Mouse (Mus musculus) left cerebral cortex, adult 2 months (tissue): Measurements from ENCODE around the gene Idh3b. TPM values are rescaled to one million over a fixed set of nuclear protein-coding genes. Genes with fewer than 3 reads are reported as not detected.

Source experiments
- DNase-seq, 2 experiments: peaks; one replicate each; pipeline ENCODE4 v3.0.0; 2021 to 2022; ENCODE audit warnings: low spot score in 2 of 2, mixed read lengths in 1 of 2; ENCODE audit errors: extremely low spot score in 1 of 2
- H3K27ac ChIP-seq: fragments of 200-600 bp; 2 replicates; pipeline ENCODE4 v1.8.1; 2022
- H3K4me3 ChIP-seq: fragments of 200-600 bp; 2 replicates; pipeline ENCODE4 v1.8.1; 2022
- CTCF ChIP-seq: fragments of 200-600 bp; IDR thresholded peaks from 2 replicates; pipeline ENCODE4 v1.8.1; 2022; ENCODE audit warnings: antibody characterized with exemption, mild to moderate bottlenecking, moderate library complexity
- intact Hi-C: fragments of 180-260 bp; cut with DNase I; formaldehyde crosslinking; loops from one replicate; pipeline ENCODE4 v1.15.1; 2025
- total RNA-seq, 2 experiments: library from RNA; stranded (reverse); gene quantifications; 2 replicates each; pipeline ENCODE4 v1.2.3; 2021

Gene Idh3b
- total RNA-seq, 2 experiments from 2014 or later = 285 to 286 TPM

GRCm38 (mm10) chr2:130291434-130291833 is 7.1 kb upstream of the Idh3b start:
- H3K27ac ChIP-seq = no peak overlapping the region
- intact Hi-C loops = loop anchor here (1.0 to 2.0 kb wide), 2 partner anchors 71 to 121 kb away; no protein-coding TSS in a partner anchor
- peak; percentile 99 for TF ChIP-seq CTCF
- peak; percentile 70 to 75 for DNase-seq
- no peak overlapping the region for H3K4me3 ChIP-seq

DNA sequence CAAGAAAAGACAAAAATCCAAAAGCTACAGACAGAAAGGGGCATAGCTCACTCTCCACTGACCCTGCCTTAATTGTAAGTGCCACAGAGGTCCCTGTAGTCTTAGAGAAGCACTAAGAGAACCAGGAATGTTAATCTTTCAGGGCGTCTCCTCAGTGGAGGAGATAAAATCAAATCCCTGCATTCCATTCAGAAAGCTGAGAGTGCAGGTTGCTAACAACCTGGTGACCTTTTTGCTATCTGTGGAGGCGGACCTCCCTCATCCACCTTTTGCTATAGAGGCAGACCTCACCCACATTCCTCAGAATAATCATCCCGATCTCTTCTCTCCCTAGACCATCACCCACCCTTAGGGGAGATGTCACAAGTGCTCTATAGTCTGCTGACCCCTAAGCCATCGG is 4.7 kb upstream of the Idh3b start:
- Histone ChIP-seq H3K27ac (no peak overlapping the region), H3K4me3 (no peak overlapping the region)
- DNase-seq = no peak
- intact Hi-C loops = no loop called here
- TF ChIP-seq CTCF = no peak

DNA sequence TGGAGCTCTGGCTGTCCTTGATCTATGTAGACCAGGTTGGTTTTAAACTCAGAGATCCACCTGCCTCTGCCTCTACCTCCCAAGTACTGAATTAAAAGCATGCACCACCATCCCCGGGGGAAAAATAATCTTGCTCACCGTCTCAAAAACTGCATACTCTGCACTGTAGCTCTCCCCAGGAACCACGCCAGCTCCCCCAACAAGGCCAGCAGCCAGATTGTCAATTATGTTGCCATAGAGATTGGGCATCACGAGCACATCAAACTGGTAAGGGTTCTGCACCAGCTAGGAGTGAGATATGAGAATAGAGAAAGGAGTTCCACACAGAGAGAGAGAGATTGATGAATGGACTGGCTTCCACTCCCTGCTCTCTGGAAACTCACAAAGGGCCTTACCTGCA is 3.5 kb downstream of the Idh3b start:
- no peak for TF ChIP-seq CTCF
- intact Hi-C loops = no loop called here
- H3K4me3 ChIP-seq = no peak overlapping the region
- no peak overlapping the region for H3K27ac ChIP-seq
- DNase-seq = no peak

- Histone ChIP-seq H3K27ac (no peak overlapping the region), H3K4me3 (no peak overlapping the region)
- intact Hi-C loops = no loop called here
- no peak for TF ChIP-seq CTCF
- no peak for DNase-seq
Observed at GRCm38 (mm10) chr2:130280224-130280623, 4.1 kb downstream of the Idh3b start.

DNA sequence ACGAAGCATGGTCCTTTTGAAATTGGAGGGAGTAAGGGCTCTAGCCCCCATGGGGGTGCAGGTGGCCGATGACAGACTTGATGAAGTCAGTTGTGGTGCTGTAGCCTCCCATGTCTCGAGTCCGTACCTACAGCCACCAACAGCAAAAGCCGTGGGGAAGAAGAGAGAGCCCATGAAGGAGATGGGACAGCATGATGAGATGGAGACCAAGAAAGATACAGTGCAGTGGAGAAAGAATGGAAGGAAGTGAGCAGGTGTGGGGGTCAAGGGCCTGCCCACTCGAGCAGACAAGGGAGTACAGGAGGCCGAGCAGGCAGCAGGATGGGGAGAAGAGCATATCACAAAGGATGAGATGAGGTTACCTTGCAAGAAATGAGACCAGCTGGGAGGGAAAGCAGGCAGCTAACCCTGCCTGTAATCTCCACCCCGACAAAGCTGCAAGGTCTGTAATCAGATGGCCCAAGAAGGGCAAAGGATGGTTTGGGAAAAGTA is 4.7 kb downstream of the Idh3b start:
- intact Hi-C loops = no loop called here
- no peak overlapping the region for H3K27ac ChIP-seq
- no peak for TF ChIP-seq CTCF

GRCm38 (mm10) chr2:130275649-130276048 is 8.7 kb downstream of the Idh3b start:
- TF ChIP-seq CTCF = peak; percentile 58
- intact Hi-C loops = no loop called here
- DNase-seq = peak in 1 of 2 experiments; percentile 55
- peak overlapping the region; percentile 98 for H3K4me3 ChIP-seq
- no peak overlapping the region for H3K27ac ChIP-seq

More for the DNA sequence above, 4.7 kb downstream of the Idh3b start:
- H3K4me3 ChIP-seq = no peak overlapping the region
- no peak for DNase-seq

DNA sequence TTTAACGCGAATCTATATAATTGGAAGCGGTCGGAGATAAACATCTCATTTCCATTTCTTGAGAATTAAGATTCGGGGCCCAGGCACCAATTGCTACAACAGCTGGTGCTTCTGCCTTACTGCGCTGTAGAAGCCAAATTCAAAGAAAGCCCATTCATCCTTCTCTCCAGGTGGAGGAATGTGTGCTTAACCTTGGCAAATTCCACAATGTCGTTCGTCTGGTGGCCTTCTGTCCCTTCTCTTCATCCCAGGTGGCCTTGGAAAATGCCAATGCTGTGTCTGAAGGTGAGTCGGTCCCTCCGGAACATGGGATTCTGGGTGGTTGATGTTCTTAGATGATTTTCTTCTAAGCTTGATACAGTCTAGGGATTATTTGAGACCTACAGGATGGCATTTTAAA is 9.5 kb downstream of the Idh3b start:
- no peak for DNase-seq
- no peak for TF ChIP-seq CTCF
- peak overlapping the region; percentile 98 for H3K4me3 ChIP-seq
- intact Hi-C loops = no loop called here
- peak overlapping the region; percentile 91 for H3K27ac ChIP-seq

DNA sequence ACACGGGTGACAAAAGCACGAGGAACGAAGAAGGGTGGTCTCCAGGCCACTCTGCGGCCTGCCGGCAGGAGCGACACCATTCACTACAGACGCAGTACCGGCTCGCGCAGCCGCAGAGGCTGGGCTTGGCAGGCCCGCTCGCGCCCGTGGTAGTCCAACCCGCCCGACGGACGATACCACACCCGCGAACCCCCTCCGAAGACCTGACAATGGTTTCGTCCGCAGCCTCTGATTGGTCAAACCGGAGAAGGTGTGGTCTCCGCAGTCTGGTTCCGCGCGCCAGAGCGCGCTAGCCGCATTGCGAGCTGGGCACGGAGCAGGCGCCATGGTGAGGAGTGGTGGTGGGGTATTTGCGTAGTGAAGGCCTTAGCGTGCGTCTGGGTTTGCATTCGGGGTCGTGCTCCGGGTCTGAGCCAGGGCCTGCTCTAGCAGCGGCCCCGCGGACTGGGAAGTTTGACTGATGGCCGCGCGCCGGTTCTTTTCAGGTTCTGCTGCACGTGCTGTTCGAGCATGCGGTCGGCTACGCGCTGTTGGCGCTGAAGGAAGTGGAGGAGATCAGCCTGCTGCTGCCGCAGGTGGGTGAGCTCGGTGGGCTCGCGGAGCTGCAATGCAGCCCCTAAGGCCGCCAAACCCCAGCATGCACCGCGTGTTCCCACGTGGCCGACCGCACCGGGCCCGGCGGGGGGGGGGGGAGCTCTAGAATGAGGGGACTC is 10.0 kb downstream of the Idh3b start, which contains the start of gene Nop56:
Gene Nop56, plus strand, starts transcription at position 282 of the 713 bp plus-strand sequence.
- peak; percentile 33 for TF ChIP-seq CTCF
- DNase-seq = peak; percentile 100
- H3K4me3 ChIP-seq = peak within 1 kb of the TSS; percentile 98
- H3K27ac ChIP-seq = peak within 1 kb of the TSS; percentile 91
- intact Hi-C loops = no loop called here

DNA sequence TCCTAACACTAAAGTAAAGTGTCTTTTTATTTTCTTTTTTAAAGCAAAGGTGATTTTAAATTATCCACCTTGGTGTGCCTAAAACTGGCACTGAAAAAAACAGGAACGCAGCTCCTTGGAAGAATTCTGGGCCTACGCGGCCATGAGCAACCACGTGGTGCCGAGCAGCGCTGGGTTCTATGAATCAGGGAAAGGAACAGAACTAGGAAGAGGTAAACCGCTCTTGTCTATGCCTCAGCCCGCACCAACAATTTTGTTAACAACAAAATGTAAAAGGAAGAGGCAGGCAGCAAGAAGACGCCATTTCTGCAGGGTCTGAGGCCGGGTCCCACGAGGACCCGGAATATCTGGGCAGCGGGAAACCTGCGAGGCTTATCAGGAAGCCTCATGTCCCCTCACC is 10.6 kb downstream of the Idh3b start:
- no peak for TF ChIP-seq CTCF
- intact Hi-C loops = no loop called here
- Histone ChIP-seq H3K4me3 (peak overlapping the region; percentile 98), H3K27ac (peak overlapping the region; percentile 90)
- peak in 1 of 2 experiments; percentile 41 for DNase-seq

- intact Hi-C loops = no loop called here
Observed at GRCm38 (mm10) chr2:130268074-130268473, 16.3 kb downstream of the Idh3b start.

GRCm38 (mm10) chr2:130265520-130265919 is 18.8 kb downstream of the Idh3b start:
- no peak for TF ChIP-seq CTCF
- no peak for DNase-seq
- no peak overlapping the region for H3K4me3 ChIP-seq
- H3K27ac ChIP-seq = no peak overlapping the region
- intact Hi-C loops = no loop called here

More at GRCm38 (mm10) chr2:130268074-130268473, 16.3 kb downstream of the Idh3b start:
- Histone ChIP-seq H3K27ac (no peak overlapping the region), H3K4me3 (no peak overlapping the region)
- peak; percentile 28 for TF ChIP-seq CTCF
- DNase-seq = no peak

GRCm38 (mm10) chr2:130262398-130262797 is 21.9 kb downstream of the Idh3b start:
- no peak for TF ChIP-seq CTCF

GRCm38 (mm10) chr2:130261914-130262313 is 22.4 kb downstream of the Idh3b start:
- Histone ChIP-seq H3K27ac (no peak overlapping the region), H3K4me3 (no peak overlapping the region)
- DNase-seq = no peak
- intact Hi-C loops = no loop called here
- TF ChIP-seq CTCF = no peak

More at GRCm38 (mm10) chr2:130262398-130262797, 21.9 kb downstream of the Idh3b start:
- Histone ChIP-seq H3K27ac (no peak overlapping the region), H3K4me3 (no peak overlapping the region)
- no peak for DNase-seq
- intact Hi-C loops = no loop called here
